Mouse (Mus musculus) hindbrain, embryonic 16.5 days (tissue): ENCODE measurements at regions not wholly inside any gene's neighbourhood (a gene's known extent, or its start where the extent isn't known, plus 50 kb on each side); places are given as distances from the start of the nearest gene placed in this dataset.

Source experiments
- ATAC-seq: fragments of 200-750 bp; cut with Nextera tagmentation; 2 replicates; pipeline ENCODE4 v1.8.0; 2017; ENCODE audit warnings: moderate TSS enrichment, moderate library complexity
- H3K27ac ChIP-seq: fragments of 300-500 bp; sonication (generic); 2 replicates; pipeline ENCODE4 v1.5.1; 2014; ENCODE audit warnings: low read depth, mild to moderate bottlenecking, control low read depth, low read length, moderate library complexity
- H3K27me3 ChIP-seq: fragments of 300-500 bp; sonication (generic); replicated peaks from 2 replicates; pipeline ENCODE4 v1.6.1; 2014; ENCODE audit warnings: low read length; ENCODE audit not compliant: control insufficient read depth, insufficient read depth
- H3K36me3 ChIP-seq: fragments of 300-500 bp; sonication (generic); 2 replicates; pipeline ENCODE4 v1.6.1; 2014; ENCODE audit warnings: mild to moderate bottlenecking, low read length, moderate library complexity, mixed read lengths; ENCODE audit not compliant: control insufficient read depth, insufficient read depth
- H3K4me1 ChIP-seq: fragments of 300-500 bp; sonication (generic); 2 replicates; pipeline ENCODE4 v1.6.1; 2014; ENCODE audit warnings: low read depth, low read length; ENCODE audit not compliant: control insufficient read depth, insufficient read depth
- H3K4me2 ChIP-seq: fragments of 300-500 bp; sonication (generic); 2 replicates; pipeline ENCODE4 v1.6.1; 2014; ENCODE audit warnings: mild to moderate bottlenecking, low read length, control low read depth, moderate library complexity
- H3K4me3 ChIP-seq: fragments of 300-500 bp; sonication (generic); 2 replicates; pipeline ENCODE4 v1.5.1; 2014; ENCODE audit warnings: mild to moderate bottlenecking, low read length, control low read depth, moderate library complexity
- H3K9ac ChIP-seq: fragments of 300-500 bp; sonication (generic); 2 replicates; pipeline ENCODE4 v1.6.1; 2014; ENCODE audit warnings: low read depth, mild to moderate bottlenecking, control low read depth, low read length, moderate library complexity
- H3K9me3 ChIP-seq: fragments of 300-500 bp; sonication (generic); 2 replicates; pipeline ENCODE4 v1.6.1; 2014; ENCODE audit warnings: mild to moderate bottlenecking, low read length, moderate library complexity; ENCODE audit not compliant: control insufficient read depth
- WGBS: fragments of 180-500 bp; shearing (Covaris S2); extraction: QIAGEN DNeasy Blood & Tissue Kit; methylation state at CpG from one replicate; pipeline ENCODE4 v1.1.7; 2014; 5-methylcytosine and 5-hydroxymethylcytosine counted together

DNA sequence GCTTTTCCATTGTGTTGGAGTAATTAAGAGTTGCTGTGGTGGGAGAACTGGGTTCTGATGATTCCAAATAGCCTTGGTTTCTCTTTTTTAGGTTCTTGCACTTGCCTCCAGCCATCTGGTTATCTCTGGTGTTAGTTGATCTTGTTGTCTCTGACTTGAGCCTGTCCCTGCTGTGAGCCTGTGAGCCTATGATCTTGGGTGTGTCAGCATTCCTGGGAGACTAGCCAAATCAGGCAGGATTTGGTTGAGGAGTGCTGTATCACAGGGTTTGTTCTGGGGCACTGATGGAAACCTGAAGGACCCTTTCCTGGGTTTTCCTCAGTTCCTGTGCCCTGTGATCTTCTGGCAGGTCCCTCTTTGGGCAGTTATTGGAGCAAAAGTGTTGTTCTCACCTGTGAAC lies 406.8 kb upstream of the Ppp6c start:
- no peak overlapping the region for H3K4me3 ChIP-seq
- H3K4me1 ChIP-seq = no peaks in the 10 kb centered on the region
- H3K4me2 ChIP-seq = no peak overlapping the region
- H3K9me3 ChIP-seq = no peaks in the 10 kb centered on the region
- no peak overlapping the region for H3K9ac ChIP-seq
- no peaks in the 10 kb centered on the region for H3K27me3 ChIP-seq
- H3K36me3 ChIP-seq = no peaks in the 10 kb centered on the region
- no peak overlapping the region for H3K27ac ChIP-seq
- ATAC-seq = no peak

DNA sequence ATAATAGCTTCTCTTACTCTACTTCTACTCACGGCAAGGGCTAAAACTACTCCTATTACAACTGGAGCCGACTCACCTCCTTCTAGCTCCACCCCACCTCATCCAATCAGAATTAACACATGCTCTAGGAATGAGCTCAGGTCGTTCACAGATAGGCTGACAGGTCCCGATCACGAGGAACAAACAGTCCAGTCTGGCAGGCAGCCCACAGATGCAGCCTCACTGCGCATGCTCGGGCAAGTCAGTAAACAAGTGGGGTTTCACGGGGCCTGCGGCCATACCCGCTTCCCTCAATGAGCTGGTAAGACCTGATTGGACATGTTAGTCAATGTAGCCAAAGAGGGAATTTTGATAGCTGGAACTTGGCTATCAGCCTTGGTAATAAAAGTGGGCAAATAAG lies 388.0 kb upstream of the Ppp6c start:
- Histone ChIP-seq H3K27me3 (no peaks in the 10 kb centered on the region), H3K4me1 (no peaks in the 10 kb centered on the region), H3K9me3 (no peaks in the 10 kb centered on the region), H3K27ac (no peak overlapping the region), H3K36me3 (no peaks in the 10 kb centered on the region), H3K4me3 (no peak overlapping the region), H3K4me2 (no peak overlapping the region), H3K9ac (no peak overlapping the region)
- no peak for ATAC-seq
- WGBS = 87% methylated on average over 10 of the region's 10 CpGs

DNA sequence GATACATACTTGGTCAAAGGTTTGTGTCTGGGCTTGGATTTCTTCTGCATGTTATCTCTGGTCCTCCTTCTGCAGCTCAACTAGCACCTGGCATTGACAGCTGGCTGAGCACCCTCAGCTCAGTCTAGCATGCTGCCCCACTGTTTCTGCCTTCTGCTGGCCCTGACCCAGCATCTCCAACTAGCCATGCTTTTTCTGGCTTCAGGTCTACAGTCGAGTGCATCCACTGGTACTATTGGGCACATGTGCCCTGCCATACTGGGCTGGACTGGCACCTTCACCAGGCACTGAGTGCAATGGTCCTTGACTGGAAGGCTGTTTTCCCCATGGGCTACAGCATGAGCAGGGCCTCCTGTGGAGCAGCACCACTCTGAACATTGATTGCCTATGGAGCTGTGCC lies 386.6 kb upstream of the Ppp6c start:
- H3K9ac ChIP-seq = no peak overlapping the region
- no peaks in the 10 kb centered on the region for H3K36me3 ChIP-seq
- H3K27me3 ChIP-seq = no peaks in the 10 kb centered on the region
- no peaks in the 10 kb centered on the region for H3K4me1 ChIP-seq
- no peak overlapping the region for H3K4me3 ChIP-seq
- 0 out of 2 replicates have a peak overlapping the region, but pooled peaks have one; percentile 31 for H3K27ac ChIP-seq
- no peaks in the 10 kb centered on the region for H3K9me3 ChIP-seq
- no peak overlapping the region for H3K4me2 ChIP-seq
- 73% methylated on average over 1 of the region's 1 CpGs for WGBS
- peak; percentile 91 for ATAC-seq

DNA sequence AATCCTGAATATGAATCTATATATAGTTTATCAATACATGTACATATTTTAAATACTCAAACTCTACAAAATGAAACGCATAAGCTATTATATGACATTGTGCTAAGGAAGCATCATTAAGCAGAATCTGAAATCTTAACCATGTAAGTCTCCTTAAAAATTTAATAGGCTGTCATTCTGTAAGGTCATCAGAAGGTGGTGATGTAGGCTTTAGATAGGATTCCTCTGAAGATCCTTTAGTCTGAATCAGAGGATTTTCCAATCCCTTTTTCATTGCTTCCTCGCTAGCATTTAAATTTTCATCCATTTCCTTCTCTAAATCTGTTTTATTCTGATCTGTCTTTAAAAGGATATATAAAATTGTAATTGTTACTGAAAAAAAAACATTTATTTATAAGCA lies 386.0 kb upstream of the Ppp6c start:
- no peak overlapping the region for H3K27ac ChIP-seq
- no peak overlapping the region for H3K4me2 ChIP-seq
- H3K9me3 ChIP-seq = no peaks in the 10 kb centered on the region
- ATAC-seq = no peak
- no peak overlapping the region for H3K4me3 ChIP-seq
- H3K9ac ChIP-seq = no peak overlapping the region
- H3K36me3 ChIP-seq = no peaks in the 10 kb centered on the region
- no peaks in the 10 kb centered on the region for H3K27me3 ChIP-seq
- WGBS = 79% methylated on average over 2 of the region's 2 CpGs
- no peaks in the 10 kb centered on the region for H3K4me1 ChIP-seq

DNA sequence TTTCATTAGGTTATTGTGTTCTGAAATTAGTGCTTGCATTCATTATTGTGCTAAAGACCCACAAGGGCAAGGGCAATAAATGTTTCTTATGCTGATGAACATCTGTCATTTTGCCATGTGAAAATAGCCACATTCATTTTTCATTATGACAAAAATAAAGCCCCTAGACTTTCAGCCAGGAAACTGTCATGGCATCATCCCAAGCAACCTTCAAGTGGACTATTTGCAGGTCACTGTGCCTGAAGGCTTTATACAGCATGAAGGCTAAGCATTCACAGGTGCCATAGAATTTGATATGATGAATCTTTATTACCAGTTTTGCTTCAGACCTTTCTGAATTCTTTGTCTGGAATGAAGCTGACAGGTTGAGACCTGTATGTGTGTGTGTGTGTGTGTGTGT lies 376.0 kb upstream of the Ppp6c start:
- 0 out of 2 replicates have a peak, but pooled peaks have one; percentile 24 for ATAC-seq
- Histone ChIP-seq H3K27me3 (no peaks in the 10 kb centered on the region), H3K4me1 (no peaks in the 10 kb centered on the region), H3K4me3 (no peak overlapping the region), H3K27ac (no peak overlapping the region), H3K9me3 (no peaks in the 10 kb centered on the region), H3K36me3 (no peaks in the 10 kb centered on the region), H3K4me2 (no peak overlapping the region), H3K9ac (no peak overlapping the region)

DNA sequence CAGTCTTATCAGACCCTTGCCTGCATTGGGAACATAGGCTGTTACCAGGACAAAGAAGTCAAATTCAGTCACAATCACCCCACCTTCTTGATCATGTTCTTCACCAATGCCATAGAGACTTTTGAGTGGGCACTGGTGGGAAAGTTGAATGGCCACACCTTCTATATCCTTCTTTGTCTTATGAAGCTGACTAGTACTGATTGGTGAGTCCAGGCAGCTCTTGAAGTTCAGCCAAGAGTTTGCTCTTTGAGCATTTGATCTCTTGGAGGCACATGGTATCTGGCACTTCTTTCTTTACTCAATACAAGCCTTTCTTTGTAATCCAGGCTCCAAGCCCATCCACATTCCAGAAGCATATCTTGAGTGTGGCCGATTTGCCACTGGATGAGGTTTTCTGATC lies 331.9 kb upstream of the Ppp6c start:
- whole genome bisulfite sequencing = 81% methylated on average over 1 of the region's 1 CpGs
- ATAC-seq = no peak
- H3K4me3 ChIP-seq = no peak overlapping the region

DNA sequence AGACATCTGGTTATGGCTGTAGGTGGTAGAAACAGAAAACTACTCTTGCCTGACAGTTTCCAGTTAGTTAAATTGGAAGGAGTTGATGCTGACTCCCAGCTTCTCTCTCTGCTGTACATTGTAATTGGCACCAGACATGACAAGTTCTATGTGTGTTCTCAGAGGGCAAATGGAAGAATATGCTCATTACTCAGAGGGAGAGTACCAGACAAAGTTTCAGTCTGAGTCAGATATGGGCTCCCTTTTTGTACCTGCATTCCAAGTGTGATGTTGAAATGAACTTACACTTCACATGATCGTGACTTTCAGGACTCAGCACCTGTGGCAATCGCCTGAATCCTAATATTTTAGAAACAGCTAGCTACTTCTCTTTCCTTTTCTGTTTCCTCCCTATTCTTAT lies 281.7 kb upstream of the Ppp6c start:
- Histone ChIP-seq H3K9ac (no peak overlapping the region), H3K9me3 (no peaks in the 10 kb centered on the region), H3K4me3 (no peak overlapping the region), H3K4me2 (no peak overlapping the region), H3K27ac (no peak overlapping the region), H3K27me3 (no peaks in the 10 kb centered on the region), H3K4me1 (no peaks in the 10 kb centered on the region), H3K36me3 (no peaks in the 10 kb centered on the region)
- 92% methylated on average over 2 of the region's 2 CpGs for WGBS
- ATAC-seq = no peak

More for the DNA sequence above, 331.9 kb upstream of the Ppp6c start:
- Histone ChIP-seq H3K36me3 (no peaks in the 10 kb centered on the region), H3K27me3 (no peaks in the 10 kb centered on the region), H3K27ac (no peak overlapping the region), H3K4me1 (no peaks in the 10 kb centered on the region), H3K4me2 (no peak overlapping the region), H3K9ac (no peak overlapping the region), H3K9me3 (no peaks in the 10 kb centered on the region)

DNA sequence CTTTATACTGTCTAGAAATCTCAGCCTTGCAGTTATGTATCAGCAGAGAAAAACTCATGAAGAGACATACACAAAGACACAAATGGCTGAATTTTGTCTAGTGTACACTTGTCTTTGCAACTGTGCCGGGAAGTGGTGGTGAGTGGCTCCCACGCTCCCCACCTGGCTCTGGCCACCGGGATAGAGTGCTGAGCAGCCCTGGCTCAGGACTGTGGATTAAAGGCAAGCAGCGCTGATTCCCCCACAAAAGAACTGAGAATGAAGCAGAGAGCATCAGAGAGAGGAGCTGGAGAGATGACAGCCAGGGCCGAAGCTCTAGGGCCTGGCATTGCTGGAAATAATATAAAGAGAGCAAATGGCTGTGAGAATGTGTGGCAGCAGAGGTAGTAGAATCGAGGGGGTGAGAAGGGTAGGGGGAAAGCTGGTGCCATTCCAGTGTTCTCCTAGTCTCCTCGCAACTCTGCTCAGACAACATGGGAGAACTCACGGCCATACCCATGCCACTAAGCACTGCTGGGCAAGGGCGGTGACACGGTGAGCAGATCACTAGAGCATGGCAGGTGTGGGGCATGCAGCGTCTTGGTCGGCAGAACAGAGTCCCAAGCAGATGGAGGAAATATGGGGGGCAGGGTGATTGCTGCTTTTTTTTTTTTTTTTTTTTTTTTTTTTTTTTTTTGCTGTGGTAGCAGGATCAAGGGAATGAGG lies 257.1 kb upstream of the Ppp6c start:
- Histone ChIP-seq H3K36me3 (no peaks in the 10 kb centered on the region), H3K9ac (no peak overlapping the region), H3K9me3 (peaks cover 2% of the 10 kb centered on the region; the same call in 1 of the 2 replicates), H3K4me3 (no peak overlapping the region), H3K27ac (0 out of 2 replicates have a peak overlapping the region, but pooled peaks have one; percentile 23), H3K27me3 (no peaks in the 10 kb centered on the region), H3K4me1 (no peaks in the 10 kb centered on the region), H3K4me2 (peak overlapping the region; percentile 34)
- 30% methylated on average over 12 of the region's 12 CpGs for WGBS
- ATAC-seq = peak; percentile 56

DNA sequence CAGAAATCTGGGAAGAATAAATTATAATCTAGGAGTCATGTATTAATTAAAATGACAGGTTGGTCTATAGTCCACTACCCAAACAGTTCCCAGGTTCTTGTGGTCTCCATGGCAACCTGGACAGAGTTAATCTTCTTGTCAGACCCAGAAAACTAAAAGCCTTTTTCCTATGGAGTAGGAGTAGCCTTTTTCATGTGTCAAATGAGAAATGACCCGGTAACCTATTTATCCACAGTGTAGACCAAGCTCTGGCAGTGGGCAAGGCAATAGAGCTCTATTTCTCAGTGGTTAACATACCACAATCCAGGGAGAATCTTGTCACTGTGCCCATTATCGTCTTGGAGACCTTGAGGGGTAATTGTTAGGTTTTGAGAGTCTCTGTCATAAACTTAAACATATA lies 256.4 kb upstream of the Ppp6c start:
- 0 out of 2 replicates have a peak, but pooled peaks have one; percentile 68 for ATAC-seq
- H3K27ac ChIP-seq = no peak overlapping the region
- H3K9me3 ChIP-seq = no peaks in the 10 kb centered on the region
- H3K36me3 ChIP-seq = no peaks in the 10 kb centered on the region
- no peak overlapping the region for H3K4me2 ChIP-seq
- no peak overlapping the region for H3K4me3 ChIP-seq
- 36% methylated on average over 2 of the region's 2 CpGs for WGBS
- no peaks in the 10 kb centered on the region for H3K4me1 ChIP-seq
- no peak overlapping the region for H3K9ac ChIP-seq
- no peaks in the 10 kb centered on the region for H3K27me3 ChIP-seq
